Mouse (Mus musculus) MN1 (cell line): ENCODE measurements around the gene Dnm2.
"Not testable (repeated sequence)": the region's sequence is repeated elsewhere in the genome, so short reads cannot be mapped to it uniquely, and the experiment has no call there.

ENCODE experiments used
- DNase-seq: peaks from one replicate; pipeline ENCODE4 v3.0.0-alpha.2; 2016; ENCODE audit warnings: low spot score

Gene Dnm2

DNA sequence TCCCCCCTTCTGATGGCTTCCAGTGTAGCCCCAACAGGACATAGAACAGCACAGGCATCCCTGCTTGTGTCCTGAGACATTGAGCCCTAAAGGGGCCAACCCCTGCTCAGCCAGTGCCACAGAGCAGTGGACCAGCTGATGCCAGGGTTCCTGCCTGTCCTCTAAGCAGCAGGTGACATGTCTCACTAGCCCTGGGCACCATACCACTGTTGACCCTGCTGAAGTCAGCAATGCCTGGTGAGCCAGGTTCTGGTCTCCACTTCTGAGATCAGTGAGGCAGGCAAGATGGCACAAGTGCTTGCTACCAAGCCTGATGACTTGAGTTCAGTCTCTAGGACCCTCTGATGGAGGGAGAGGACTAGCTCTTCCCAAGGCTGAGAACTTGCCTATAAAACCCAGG, 81.1 kb downstream of the Dnm2 start:
- no peak for DNase-seq

DNA sequence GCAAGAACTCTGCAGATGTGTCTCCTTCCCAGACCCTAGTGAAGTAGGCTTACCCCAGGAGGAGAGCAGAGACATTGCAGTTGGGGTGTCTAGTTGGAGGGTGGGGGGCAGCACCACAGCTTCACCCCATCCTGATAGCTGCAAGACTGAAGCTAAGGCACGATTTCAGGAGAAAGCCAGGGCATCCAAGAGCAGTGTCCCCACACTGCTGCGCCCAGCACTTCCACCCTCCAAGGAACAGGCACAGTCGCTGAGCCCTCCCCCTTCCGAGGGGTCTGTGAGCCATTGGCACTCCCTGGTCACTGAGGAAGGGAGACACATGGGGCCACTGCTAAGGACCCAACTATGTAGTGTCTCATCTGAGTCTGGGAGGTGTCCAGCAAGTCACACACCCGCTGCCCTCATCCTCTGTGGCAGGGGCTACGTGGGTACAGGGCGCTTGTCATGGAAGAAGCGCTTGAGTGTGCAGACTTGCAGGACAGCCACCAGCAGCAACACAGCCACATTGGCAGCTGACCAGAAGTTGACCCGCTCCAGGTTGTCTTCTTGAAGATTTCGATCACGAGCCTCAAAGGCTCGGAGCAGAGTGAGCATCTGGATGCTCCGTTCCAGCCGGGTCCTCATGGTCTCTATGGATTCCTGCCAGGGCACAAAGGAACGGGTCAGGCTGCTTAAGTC, 83.2 kb downstream of the Dnm2 start:
- DNase-seq, result peak; percentile 49

DNA sequence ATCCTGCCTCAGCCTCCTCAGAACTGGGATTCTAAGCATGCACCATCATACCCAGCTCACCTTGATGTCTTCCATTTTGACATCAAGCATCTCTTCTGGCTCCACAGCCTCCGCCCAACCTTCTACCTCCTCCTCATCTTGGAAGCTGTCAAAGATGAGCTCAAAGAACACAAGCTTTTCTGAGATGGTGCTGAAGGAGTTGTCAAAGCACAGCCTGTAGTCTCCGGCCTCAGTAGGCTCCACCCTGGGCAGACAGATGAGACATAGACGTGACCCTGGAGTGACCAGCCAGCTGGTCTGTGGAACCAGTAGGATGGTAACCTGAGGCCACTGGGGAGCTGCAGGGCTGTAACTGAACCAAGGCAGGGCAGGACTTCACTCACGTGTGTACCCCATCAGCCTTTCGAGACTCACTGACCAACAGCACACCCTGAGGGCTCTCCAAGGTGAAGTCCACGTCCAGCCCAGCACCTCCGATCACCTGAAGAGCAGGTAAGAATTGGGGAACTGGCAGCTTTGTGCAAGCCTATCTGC, 84.2 kb downstream of the Dnm2 start:
- no peak for DNase-seq

DNA sequence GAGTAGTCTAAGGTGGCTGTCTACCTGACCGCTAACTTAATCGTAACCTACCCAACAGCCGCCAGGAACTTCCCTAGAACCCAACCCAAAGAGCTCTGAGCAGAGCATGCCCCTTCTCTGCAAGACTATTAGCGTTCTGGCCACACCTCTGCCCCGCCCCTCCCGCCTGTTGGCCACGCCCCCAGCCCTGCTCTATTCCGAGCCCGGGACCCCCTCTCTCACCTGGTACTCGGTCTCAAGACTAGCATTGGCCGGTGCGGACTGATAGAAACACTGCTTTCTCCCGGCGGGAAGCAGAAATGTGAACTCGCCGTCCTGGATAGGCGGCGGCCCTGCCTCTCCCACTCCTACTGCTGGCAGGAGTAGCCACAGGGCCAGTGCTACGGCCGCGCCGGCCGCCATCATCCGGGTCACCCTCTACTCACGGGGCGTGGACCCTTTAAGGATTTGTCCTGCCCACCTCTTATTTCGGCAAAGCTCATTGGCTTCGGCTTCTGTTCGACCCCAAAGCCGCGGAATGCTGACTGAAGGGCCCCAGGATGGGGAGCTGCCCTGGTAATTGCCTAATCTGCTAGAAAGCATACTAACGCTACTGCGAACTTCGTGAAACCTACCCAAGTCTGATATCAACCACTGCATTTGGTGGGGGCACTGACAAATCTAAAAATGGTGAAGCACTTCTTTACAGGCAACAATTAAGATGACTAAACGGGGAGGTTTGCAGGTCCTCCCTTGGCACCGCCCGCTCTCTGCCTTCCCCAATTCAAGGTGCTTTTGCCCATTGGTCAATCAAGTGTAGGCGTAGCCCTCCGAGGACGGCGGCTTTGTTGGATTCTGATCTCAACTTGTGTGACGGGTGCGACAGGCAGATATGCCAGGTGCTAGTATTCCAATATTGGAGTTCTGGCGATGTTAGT, 85.3 kb downstream of the Dnm2 start, which contains the start of gene Tmed1:
Tmed1 (minus strand) TSS at position 481 of the 917 bp plus-strand sequence.
- peak; percentile 91 for DNase-seq

DNA sequence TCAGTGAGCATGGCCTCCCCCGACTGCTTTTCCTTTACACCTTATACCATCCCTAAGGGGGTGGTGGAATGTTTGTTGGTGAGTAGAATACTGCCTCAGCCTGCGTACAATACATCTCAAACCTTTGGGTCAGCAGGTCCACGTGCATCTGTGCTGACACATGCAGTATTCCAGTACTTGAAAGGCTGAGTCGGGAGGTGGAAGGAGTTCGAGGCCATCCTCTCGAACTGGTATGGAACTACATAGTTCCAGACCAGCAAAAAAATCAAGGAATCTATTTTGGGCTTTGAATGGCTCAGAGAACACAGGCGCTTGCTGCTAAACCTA, 85.9 kb downstream of the Dnm2 start:
- no peak for DNase-seq

DNA sequence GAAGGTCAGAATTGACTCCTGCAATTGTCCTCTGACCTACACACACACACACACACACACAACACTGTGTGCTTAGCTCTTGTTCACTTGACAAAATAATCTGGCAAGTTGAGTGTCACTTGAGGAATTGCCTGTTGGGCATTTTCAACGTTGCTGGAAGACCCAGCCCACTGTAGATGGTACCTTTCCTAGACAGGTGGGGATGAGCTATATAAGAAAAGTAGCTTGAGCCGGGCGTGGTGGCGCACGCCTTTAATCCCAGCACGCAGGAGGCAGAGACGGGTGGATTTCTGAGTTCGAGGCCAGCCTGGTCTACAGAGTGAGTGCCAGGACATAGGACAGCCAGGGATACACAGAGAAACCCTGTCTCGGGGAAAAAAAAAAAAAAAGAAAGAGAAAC, 86.3 kb downstream of the Dnm2 start:
- DNase-seq, result no peak

DNA sequence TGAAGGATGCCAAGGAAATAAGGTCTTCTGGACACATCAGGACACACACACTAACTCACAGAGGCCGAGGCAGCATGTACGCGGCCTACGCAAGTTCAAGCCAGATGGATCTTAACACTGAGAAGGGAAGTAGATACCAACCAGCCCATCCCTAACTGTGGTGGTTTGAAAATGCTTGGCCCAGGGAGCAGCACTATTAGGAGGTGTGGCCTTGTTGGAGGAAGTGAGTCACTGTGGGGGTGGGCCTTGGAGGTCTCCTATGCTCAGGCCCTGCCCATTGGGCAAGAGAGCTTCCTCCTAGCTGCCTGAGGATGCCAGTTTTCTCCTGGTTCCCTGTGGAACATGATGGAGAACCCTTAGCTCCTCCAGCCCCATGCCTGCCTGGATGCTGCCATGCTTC, 88.8 kb downstream of the Dnm2 start:
- no peak for DNase-seq

DNA sequence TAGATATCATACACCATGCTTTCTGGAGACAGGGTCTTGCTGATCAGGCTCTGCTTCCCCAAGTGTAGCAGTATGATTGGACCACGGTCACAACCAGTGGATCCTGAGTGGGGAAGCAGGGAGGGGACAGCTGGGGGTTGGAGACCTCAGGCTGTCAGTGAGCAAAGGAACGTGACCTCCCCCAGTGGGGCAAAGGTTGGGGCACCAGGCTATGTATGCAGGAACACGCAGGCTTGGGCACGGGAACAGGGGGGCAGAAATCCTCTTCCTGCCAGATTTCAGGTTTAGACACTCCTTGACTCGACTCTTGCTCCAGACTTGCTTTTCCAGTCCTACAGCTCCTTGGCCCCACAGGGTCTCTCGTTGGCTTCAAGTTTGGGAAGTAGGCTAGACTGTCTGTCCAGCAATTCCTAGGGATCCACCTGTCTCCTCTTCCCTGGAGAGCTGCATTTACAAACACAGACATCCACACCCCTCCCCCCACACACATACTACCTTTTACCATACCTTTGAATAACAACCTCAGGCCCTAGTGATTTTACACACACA, 93.3 kb downstream of the Dnm2 start:
- no peak for DNase-seq

DNA sequence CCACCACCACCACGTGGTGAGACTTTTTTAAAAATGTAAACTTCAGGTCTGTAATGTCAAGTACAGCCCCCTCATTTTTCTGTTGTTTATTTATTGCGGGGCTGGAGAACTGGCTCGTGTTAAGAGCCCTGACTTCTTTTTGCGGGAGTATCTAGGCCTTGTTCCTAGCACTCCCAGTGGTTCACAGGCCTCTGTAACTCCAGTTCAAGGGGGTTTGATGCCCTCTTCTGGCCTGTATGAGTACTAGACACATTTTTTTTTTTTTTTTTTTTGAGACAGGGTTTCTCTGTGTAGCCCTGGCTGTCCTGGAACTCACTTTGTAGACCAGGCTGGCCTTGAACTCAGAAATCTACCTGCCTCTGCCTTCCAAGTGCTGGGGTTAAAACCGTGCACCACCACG, 94.0 kb downstream of the Dnm2 start:
- DNase-seq, result not testable (repeated sequence)

DNA sequence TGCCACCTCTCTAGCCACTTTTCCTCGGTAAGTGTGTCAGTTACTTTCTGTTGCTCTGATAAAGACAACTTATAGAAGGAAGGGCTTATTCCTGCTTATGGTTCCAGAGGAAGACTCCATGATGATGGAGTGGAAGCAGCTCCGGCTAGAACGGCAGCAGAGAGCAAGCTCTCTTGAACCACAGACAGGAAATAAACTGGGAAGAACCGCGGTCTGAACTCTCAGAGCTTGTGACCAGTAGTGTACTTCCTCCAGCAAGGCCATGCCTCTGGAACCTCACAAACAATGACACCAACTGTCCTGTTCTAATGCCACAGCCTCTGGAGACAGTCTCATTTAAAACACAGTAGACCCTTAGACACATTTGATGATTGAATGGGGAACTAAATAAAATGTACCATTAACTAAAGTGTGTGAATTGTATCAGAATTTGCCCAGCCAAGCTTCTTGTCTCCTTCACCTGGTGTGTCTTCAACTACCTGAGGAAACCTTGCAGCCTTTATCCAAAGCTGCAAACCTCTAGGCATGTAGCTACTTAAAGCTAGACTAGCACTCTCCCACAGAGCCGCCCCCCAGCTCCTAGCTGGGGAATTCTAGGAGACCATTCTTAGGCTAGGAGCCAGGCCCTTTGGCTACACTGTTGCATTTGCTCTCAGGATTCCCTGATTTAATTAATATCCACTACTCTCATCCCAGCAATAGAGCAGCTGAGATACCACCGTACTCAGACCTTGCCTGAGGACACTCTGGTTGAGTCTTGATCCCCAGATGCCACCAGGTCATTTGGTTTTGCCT, 100.6 kb downstream of the Dnm2 start:
- no peak for DNase-seq

DNA sequence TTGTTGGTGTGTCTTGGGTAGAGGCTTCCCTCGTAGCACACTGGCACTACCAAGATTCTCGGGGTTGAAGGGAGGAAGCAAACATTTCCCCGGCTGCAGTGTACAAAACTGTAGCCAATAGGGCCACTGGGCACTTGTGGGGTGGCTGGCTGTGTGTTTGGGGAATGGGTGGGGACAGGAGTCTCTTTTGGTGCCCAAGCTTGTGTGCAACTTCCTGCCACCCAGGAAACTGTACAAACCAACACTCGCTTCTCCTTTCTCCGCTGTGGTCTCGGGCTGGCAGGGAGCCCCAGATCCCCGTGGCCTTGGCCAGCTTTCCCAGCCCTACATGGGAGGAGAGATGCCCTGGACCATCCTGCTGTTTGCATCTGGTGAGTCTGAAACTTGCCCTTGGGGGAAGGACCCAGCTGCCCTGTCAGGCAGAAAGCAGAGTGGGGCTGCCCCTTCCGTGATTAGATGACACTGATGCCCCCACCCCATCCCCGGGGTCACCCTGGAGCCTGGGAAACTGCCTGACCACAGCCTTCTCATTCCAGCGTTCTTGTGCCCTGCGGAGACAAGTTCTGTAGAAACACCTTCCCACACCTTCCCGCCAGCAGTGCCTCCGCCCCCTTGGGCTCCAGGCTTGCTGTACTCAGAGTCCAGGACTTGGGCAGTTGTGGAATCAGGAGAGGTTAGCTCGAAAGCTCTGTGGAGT, 101.4 kb downstream of the Dnm2 start, which contains the start of gene AB124611:
AB124611 (plus strand) TSS at position 240 of the 697 bp plus-strand sequence.
- DNase-seq, result no peak

DNA sequence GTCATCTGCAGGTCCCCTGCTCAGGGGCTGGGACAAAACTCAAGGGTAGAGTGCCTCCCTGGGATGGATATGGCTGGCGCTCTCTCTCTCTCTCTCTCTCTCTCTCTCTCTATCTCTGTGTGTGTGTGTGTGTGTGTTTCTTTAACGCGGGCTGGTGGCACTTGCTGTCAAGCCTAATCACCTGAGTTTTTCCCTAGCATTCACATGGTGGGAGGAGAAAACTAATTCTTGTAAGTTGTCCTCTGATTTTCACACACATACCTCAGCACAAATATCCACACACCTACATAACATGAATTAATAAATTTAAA, 101.9 kb downstream of the Dnm2 start:
- no peak for DNase-seq

DNA sequence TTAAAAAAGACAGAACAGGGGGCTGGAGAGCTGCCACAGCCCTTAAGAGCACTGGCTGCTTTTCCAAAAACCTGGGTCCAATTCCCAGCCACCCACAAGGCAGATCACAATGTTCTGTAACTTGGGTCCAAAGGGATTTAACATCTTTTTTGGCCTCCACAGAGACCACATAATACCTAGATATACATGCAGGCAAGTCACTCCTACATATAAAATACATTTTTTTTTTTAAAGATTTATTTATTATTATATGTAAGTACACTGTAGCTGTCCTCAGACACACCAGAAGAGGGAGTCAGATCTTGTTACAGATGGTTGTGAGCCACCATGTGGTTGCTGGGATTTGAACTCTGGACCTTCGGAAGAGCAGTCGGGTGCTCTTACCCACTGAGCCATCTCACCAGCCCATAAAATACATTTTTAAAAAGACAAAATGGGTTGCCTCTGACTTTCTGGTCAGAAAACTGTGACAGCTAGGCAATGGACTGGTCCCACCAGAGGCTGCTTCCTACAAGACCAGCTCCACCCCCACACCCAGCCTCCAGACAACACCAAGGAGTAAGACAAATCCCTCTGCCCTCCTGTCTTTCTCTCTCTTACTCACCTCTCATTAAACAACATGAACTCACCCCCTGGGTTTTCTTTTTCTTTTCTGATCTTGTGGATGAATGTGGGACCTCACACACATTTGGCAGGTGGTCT, 102.5 kb downstream of the Dnm2 start:
- DNase-seq, result no peak

DNA sequence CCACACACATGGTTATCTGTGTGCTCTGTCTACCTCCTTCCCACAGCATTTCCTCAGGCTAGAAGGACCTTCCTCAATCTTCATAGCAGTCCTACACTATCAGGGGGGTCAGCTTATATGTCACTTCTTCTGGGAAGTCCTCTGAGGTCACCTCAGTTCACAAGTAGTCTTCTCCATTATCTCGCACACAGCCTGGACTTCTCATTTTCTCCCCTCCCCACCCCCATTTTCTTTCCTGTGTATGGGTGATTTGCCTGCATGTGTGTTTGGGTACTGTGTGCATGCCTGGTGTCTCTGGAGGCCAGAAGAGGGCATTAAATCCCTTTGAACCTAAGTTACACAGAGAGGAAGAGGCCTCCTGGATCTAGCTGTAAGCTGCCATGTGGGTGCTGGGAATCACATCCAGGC, 103.2 kb downstream of the Dnm2 start:
- DNase-seq, result no peak

DNA sequence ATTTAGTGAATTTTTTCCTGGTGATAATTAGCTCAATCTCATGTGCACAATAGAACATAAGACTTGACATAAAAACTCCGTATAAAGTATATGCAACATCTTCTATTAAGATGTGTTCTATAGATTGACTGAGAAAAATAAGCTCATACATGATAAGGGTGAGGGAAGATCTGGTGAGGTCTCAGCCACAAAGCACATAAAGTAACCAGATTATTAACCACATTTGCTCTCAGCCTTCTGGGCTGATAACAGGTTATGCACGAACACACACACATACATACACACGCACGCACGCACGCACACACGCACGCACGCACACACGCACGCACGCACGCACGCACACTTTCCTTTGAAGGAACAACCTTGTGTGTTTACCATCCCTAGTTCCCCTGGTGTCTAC, 111.8 kb downstream of the Dnm2 start:
- DNase-seq, result no peak

DNA sequence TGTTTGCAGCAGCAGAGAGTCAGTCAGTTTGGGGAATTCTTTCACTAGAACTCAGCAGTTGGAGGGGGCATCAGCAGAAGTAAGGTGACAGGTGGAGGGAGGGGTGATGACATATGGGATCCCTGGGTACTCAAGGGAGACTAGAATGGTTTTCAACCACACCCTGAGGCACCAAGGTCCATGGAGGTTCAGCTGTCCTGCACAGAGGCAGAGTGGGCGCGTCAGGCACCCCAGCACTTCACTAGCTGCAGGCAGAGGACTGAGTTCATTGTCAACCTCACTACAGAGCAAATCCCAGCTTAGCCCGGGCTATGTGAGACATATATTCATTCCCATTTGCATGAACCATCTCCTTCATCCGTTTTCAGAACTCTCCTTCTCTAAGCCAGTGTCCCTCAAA, 112.3 kb downstream of the Dnm2 start:
- no peak for DNase-seq

DNA sequence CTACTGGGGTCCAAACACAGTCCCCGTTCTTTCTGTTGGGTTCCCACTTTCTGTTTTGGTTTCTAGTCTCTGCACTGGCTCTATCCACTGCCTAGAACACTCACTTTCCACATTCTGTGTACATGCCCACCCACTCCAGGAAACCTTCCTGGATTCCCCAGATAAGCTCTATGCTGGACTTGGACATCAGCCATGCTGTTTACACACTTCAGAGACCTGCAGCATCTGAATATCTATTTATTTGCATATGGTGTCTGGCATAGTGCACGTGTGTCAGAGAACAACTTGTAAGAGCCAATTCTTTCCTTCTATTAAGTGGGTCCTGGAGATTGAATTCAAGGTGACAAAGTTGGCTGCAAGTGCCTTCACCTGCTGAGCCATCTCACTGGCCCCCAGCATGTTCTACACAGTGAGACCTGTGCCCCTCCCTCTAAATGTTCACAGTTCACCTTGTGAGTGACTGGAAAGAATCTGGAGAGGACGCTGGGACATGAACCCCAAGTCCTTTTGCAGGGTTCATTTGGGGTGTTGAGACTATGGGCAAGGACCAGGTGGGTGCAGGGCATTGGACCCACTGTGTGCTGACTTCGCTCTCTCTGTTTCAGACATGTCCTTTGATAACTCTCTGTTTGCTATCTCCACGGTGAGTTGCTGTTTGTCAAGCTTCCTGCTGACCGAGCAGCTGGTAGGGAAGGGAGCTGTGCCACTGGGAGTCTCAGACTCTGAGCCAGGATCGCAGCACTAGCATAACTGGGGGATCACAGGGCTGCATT, 115.5 kb downstream of the Dnm2 start:
- no peak for DNase-seq

DNA sequence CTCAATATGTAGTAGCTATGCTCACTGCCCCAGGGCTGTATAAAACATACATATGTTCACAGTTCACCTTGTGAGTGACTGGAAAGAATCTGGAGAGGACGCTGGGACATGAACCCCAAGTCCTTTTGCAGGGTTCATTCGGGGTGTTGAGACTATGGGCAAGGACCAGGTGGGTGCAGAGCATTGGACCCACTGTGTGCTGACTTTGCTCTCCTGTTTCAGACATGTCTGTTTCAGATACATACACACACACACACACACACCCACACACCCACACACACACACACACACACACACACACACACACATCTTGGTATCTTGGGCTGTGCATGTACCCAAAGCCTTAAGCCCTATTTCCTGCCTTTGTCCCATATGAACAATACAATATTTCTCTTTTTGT, 117.3 kb downstream of the Dnm2 start:
- not testable (repeated sequence) for DNase-seq

DNA sequence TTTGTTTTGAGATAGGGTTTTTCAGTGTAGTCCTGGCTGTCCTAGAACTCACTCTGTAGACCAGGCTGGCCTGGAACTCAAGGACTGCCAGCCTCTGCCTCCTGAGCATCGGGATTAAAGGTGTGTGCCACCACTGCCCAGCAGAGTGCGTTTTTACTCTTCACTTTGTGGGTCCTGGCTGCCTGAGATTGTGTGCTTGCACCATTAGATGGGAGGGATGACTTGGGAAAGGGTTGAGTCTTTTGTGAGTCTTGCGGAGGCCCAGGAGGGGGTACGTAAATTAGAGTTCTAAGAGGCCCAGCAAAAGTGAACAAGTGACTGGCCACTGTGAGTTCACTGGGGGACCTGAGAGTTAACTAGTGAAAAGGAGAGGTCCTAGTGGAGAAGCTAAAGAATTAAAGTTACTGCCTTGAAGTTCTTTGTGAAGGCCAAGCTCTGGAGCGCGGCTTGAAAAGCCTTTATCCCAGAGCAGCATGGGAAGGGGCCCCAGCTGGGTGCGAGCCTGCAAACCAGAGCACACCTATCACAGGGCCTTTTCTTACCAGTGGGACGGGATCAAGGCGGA, 120.7 kb downstream of the Dnm2 start:
- DNase-seq, result no peak
